Mouse (Mus musculus): Measurements from ENCODE around the gene Acta1.

Gene Acta1

DNA sequence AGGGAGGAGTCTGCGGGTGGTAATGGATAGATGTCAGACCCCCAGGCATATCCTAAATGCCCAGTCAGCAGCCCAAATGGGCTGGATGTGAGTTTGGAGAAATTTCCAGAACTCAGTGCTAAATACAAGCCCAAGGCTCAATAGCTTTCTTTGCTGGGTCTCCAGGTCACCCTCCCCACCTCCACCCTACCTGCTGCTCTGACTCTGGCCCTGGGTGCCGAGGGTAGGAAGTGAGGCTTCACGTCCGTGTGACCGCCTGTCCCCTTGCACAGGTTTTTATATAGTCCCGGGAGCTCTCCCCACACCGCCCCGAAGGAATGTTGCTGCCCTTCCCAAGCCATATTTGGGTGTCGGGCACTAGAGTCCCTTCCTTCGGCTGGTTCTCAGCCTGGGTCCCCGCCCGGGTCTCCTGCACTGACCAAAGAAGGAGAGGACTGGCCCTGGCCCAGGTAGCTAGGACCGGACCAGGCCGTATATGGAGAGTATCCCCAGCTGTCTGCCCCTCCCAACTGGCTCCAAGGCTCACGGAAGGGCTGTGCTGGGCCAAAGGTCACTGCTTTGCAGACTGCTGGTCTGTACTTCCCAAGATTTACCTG is at the start of gene Acta1:
Gene Acta1, minus strand, starts transcription at position 250 of the 596 bp plus-strand sequence.
- in situ Hi-C loops (cut with MboI) = no loop called here

DNA sequence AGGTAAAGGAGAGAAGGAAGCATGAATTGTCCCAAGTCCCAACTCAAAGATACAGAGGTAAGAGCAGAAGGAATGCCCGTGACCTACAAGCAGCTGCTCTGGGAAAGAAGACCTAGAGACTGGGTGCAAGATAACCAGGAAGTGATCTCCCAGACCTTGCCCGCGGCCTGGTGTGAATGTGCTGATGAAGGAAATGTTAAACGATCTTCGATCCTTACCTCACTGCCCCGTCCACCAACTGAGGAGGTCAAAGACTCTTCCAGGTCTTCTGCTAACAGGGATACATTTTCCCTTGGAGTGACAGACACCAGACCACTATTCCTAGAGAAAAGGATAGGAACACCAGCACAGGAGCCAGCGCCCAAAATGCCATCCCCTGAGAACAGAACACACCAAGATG is 34.5 kb upstream of the Acta1 start:
- in situ Hi-C loops (cut with MboI) = no loop called here

DNA sequence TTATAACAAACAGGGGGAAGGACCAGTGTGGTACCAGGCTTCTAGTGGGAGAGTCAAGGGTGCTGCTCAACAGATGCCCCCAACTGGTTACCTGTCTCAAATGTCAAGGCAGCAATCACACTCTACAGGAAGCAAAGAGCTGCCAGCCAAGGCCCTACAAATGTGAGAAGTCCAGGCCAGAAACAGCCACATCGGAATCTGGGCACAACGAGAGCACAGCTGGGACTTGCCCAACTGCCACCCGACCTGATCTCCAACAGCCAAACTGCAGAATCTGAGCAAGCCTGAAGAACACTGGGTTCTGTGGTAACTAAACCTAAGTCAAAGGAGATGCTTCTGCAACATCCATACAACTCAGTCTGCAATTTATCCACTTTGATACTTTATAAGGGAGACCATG is 31.1 kb upstream of the Acta1 start:
- in situ Hi-C loops (cut with MboI) = no loop called here

DNA sequence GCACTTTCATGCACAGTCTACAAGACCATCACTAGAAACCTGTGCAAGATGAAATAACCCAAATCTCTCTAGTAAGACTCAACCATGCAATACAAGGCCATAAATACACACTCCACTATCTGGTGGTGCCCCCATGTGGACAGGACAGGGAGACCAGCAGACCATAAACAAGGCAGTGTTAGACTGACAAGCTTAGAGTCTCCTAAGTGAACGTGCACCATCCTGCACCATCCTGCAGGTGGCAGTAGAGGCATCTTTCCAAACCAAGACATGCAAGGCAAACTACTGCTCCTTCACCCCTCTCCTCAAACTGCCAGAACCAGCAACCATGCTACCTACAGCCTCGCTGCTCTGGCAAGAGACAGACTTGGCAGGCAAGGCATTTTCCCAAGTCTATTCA is 30.2 kb upstream of the Acta1 start:
- in situ Hi-C loops (cut with MboI) = no loop called here

DNA sequence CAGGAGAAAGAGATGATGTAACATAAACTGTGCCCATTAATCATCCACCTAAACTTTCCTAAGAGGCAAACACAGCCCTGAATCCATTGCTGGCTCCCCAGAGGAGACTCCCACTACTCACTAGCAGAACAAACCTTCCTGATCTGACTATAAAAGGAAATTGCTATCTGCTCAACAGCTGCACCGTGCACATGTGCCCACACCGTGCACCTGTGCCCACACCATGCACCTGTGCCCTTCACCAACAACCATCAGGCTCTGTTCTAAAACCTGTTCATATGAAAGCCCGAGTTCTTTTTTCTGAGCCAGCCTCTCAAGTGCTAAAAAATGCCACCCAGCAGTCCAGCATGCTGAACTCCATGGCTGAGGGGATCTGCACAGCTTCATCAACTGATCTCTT is 20.1 kb upstream of the Acta1 start:
- in situ Hi-C loops (cut with MboI) = no loop called here

DNA sequence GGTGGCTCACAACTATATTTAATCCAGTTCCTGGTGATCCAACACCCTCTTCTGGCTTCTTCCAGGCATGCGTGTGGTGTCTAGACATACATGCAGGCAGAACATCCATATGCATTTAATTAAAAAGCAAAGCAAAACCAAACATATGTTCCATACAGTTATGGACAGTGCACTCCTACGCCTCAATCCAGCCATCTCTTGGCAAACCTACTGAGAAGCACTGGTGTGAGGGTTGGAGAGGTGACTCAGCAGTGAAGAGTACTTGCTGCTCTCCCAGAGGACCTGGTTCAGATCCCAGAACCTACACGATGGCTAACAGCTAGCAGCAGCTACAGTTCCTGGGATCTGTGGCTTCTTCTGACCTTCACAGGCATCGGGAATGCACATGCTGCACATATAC is 17.7 kb upstream of the Acta1 start:
- in situ Hi-C loops (cut with MboI) = no loop called here

DNA sequence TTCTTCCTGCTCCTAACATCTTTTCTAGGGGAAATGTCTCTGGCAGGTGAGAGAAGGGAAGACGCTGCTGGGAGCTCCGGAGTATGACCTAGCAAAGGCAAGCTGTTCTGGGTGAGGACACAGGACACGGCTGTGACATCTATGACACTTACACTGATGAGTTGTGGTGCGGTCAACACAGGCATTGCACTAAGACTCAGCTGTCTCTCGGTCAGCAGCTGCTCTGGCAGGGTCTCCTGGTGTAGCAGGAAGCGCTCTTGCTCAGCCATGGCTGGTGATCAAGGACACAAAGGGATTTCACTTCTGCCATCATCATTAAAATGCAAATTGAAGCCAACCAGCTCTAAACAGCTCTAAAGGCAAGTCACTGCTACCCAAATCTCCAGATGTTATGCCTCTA is 13.1 kb upstream of the Acta1 start:
- in situ Hi-C loops (cut with MboI) = no loop called here

DNA sequence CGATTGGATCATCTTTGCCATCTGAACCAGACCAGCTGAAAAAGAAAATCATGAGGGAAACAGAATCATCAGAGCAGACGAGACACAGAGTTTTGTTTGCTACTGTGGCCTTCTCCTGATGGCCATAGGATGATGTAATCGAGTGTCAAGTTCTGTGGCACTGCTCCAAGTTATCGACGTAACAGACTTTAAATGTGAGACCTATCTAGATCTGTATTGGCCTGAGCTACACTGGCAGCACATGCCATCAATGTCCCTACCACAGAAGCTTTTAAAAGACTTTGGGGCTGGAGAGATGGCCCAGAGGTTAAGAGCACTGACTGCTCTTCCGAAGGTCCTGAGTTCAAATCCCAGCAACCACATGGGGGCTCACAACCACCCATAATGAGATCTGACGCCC is 8.1 kb upstream of the Acta1 start:
- in situ Hi-C loops (cut with MboI) = no loop called here

DNA sequence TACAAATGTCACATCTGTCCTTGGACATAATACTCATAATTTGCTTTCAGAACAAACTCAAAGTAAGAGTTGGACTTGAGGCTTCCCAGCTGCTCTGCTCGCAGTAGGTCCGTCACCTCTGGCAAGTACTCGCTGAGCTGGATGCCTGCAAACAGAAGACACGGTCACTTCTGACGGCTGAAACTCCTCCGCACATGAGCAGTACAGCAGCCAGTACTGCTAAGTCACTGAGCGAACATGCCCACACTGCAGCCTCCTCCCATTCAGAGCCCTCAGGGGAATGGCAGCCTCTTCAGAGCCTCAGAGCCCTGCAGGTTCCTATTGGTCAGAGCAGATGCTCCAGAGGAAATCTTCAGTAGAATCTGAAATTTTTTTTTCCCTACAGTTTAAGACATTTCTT is 4.8 kb upstream of the Acta1 start:
- in situ Hi-C loops (cut with MboI) = no loop called here

DNA sequence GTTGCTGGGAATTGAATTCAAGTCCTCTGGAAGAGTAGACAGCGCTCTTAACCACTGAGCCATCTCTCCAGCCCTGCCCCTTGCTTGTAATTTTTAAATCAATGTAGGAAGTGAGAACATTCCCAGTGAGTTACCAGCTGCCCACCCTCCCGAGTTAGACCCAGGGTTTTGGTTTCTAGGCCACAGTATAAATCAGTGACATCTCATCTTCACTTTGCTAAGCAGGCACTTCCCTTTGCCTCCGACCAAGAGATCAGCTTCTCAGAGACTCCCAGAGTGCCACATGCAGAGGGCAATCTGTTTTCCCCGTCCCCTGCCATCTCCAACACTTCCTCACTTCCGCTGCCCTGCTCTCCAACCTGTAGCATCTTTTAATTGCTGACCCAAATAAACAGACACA is 4.0 kb upstream of the Acta1 start:
- in situ Hi-C loops (cut with MboI) = no loop called here

DNA sequence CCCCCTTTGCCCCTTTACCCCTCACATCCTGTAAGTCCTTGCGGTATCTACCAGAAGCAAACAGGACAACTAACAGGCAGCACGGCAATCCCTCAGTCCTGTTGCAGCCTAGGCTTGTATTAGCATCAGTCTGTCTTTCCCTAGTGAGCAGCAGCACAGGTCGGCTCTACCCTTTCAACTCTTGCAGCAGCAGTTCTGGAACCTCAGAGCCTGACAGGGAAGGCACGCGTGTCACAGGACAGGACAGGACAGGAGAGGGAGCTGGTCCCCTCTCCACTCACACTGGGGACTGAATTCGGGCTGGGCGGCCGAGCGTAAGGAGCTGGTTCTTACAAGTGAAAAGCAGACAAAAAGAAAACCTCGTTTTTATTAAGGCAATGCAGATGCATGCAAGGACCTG is 2.2 kb upstream of the Acta1 start:
- in situ Hi-C loops (cut with MboI) = no loop called here

DNA sequence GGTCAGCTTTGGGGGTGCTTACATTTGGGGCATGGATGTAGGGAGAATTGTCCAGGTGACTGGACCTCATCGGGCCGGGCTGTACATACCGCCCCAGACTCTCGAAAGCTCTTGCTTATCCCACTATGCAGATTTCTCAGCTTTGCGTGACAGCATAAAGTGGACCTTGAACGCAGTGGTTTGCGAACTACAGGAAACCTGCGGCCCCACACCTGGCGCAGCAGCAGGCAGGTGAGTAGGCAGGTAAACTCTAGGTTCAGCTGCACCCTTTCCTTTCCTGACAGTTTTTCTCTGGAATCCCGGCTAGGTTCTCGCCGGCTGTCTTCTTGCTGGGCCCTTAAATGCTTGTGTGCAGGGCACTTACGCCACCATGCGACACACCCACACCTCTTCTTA is 1.8 kb upstream of the Acta1 start:
- in situ Hi-C loops (cut with MboI) = no loop called here

DNA sequence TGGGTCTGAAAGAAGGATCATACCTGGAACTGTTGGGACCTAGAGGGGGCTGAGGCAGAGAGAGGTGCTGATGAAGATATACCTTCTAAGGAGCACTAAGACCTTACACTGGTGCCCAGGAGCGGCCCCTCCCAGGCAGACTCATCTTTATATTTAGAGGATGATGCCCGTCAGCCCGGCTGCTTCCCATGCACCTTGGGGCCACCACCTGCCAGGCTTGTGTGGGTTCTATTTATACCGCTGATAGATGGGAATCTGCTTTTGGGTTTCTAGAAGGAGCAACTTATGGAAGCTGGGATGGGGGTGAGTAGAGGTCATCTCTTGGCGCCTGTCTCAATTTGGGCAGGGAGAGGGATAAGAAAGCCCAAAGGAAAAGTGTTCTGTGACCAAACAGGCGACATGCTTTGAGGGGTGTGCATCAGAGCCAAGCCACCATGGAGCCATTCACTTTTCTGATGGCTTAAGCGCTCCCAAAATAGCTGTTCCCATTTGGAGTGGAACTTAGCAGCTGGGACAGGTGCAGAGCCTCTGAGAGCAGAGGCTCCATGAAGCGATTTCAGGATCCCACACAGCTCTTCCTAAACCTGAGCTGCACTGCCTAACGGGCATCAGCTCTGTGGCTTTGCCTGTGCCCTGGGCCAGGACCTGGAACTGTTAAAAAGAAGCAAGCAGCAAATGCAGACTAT is 1.3 kb upstream of the Acta1 start:
- in situ Hi-C loops (cut with MboI) = no loop called here

DNA sequence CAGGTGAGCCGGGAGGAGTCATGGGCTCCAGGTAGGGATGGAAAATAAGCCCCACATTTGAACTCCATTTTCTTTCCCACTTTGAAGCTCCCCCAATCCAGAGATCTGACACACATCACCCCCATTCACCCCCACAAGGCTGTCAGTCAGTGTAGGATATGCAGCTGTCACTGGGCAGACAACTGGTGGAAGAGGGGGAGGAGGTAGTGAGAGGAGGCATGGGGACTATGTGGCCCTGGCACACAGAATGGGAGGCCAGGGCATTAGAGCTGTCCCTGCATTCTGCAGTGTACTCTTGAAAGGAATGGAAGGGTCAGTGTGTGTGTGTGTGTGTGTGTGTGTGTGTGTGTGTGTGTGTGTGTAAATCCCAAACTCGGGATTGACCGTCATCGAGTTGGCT is 679 bp upstream of the Acta1 start:
- in situ Hi-C loops (cut with MboI) = no loop called here

DNA sequence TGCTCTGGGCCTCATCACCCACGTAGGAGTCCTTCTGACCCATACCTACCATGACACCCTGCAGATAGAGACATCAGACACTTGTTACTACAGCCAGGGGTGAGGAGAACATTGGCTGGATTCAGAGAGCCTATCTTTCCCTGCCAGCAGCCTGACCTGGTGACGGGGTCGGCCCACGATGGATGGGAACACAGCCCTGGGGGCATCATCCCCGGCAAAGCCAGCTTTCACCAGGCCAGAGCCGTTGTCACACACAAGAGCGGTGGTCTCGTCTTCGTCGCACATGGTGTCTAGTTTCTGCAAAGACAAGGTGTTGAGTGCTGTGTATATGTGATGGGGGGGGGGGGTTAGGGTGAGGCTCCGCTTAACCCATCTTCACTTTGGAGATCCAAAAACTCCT is 1.1 kb downstream of the Acta1 start:
- in situ Hi-C loops (cut with MboI) = no loop called here

DNA sequence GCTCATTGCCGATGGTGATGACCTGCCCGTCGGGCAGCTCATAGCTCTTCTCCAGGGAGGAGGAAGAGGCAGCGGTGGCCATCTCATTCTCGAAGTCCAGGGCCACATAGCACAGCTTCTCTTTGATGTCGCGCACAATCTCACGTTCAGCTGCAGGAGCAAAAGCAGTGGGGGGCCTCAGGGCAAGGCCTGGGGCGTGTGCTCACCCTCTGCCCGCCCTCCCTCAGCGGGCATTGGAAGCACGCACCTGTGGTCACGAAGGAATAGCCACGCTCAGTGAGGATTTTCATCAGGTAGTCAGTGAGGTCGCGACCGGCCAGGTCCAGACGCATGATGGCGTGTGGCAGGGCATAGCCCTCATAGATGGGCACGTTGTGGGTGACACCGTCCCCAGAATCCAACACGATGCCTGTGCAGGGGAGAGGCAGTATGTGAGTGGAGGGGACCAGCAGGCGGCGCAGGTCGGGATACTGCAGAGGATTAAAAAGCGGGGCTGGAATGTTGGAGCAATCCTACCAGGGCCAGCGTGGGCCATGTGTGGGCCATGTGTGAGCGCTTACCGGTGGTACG is 1.9 kb downstream of the Acta1 start:
- in situ Hi-C loops (cut with MboI) = no loop called here

DNA sequence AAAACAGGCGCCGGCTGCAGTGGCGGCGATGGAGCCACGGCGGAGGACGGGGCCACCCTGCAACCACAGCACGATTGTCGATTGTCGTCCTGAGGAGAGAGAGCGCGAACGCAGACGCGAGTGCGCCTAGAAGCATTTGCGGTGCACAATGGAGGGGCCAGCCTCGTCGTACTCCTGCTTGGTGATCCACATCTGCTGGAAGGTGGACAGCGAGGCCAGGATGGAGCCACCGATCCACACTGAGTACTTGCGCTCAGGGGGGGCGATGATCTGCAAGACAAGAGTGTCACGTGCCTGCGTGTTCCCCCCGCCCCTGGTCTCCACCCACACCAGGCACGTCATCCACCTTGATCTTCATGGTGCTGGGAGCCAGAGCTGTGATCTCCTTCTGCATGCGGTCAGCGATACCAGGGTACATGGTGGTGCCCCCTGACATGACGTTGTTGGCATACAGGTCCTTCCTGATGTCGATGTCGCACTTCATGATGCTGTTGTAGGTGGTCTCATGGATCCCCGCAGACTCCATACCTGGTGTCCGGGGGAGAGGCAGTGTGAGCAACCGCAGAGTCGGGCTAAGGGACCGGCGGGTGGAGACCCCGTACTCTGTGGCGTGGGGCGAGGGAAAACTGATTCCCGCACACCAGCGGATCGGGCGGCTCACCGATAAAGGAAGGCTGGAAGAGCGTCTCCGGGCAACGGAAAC is 2.5 kb downstream of the Acta1 start:
- in situ Hi-C loops (cut with MboI) = no loop called here

DNA sequence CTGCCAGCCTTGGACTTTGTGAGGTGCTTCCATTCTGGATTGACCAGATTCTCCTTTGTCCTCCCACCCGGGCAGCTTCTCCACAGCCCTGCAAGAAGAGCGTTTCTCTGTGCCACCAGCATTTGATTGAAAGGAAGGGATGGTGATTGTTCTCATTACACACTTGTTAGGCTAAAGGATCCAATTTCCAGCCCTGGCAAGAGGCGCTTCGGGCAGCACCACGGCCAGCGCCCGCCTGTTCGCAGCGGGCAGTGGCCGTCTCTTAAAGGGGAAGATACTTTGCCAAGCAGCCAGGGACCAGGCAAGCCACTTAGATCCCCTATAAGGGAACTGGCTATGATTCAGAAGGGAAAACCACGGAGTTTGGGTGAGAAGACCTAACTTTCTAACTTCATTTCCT is 3.3 kb downstream of the Acta1 start:
- in situ Hi-C loops (cut with MboI) = no loop called here

DNA sequence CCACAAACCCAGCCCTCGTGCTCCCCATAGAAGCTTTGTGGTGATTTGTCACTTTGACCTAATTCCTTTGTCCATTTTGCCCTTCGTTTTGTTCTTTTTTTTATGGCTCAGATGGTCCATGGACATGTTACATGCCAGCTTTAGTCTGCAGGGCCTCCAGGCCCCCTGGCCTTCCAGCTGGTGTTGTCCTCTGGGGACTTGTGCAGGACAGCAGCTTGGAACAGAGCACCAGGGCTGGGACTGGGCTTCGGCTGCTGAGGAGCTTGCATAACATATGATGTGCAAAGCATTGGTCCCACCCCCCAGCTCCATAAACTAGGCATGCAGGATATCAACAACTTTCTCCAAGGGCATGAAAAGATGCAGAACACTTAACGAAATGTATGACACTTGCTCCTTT is 4.8 kb downstream of the Acta1 start:
- in situ Hi-C loops (cut with MboI) = no loop called here

DNA sequence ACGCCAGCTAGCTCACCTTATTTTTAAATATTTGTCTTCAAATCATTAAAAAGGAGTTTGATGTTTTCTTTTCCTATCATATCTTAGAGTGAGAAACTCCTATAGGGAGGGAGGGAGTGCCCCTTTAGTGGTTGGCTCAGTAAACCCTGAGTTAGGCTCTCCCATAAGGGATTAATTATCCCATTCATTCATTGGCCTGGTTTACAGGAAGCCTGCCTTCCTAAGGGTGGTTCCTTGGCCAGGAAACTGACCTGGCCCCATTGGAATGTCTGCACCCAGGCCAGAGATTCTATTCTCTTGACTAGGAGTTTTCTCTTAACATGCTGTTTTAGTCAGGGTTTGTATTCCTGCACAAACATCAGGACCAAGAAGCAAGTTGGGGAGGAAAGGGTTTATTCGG is 6.6 kb downstream of the Acta1 start:
- in situ Hi-C loops (cut with MboI) = no loop called here

DNA sequence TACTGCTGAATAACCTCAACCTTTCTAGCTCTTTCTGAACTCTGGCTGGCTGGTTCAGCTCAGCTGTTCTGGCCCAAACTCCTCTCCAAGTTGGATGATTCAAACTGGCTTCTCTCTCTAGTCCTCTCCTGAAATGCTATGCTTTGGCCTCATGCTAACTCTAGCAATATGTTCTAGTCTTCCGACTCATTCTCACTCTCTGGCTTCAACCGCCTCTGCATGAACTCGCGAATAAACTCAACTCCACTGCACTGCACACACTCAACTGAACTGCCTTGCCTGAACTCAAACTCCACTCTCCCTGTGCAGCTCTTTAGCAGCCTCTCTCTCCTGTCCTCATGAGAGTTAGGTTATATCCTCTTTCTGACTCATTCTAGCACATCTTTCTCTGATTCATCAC is 7.4 kb downstream of the Acta1 start:
- in situ Hi-C loops (cut with MboI) = no loop called here

DNA sequence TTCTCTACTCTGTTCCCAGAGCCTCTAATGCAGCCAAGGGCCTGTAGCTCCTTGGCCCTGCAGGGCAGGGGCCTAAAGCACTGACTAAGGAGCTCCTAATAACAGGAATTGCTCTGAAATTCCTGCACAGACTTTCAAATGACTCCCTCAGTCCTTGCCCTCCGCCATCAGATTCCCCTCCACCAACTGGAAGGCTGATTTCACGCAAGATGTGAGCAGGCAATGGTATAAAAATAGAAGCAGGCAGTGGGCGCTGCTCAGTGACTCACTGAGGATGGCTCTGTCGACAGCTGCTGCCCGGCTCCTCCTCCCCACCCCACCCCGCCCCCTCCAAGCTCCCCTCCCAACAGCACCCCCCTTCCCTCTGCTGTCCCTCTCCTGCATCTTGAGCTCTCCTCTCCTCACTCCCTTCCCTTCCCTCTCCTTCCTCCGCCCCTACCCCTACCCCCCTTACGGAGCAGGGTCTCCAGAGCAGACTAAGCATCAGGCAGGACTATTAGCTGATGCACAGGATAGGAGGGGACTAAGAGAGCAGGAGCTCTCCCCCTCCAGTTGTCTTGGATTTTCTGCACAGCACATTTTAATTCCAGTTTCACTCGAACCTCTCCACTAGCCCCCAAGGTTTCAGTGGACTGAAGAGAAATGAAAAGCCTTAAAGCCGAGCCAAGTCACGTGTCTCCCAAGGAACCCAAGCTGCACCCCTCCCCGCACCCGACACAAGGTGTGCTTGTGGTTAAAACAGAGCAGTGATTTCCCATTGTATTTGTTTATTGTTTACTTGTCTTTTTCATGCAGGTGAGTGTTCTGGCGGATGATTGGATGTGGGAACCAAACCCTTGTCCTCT is 9.6 kb downstream of the Acta1 start:
- in situ Hi-C loops (cut with MboI) = no loop called here

Data from mature B cell (primary cell).